Mouse (Mus musculus) hindbrain, embryonic 14.5 days (tissue): Measurements from ENCODE around the gene Tspan18. TPM values are rescaled to one million over a fixed set of nuclear protein-coding genes. Genes with fewer than 3 reads are reported as not detected.

Experiments
- ATAC-seq: fragments of 200-750 bp; cut with Nextera tagmentation; 2 replicates; pipeline ENCODE4 v1.8.0; 2017; ENCODE audit warnings: moderate number of reproducible peaks, mild to moderate bottlenecking, moderate TSS enrichment, moderate library complexity; ENCODE audit not compliant: low FRiP score
- DNase-seq: peaks from one replicate; pipeline ENCODE4 v3.0.0-alpha.2; 2015; ENCODE audit warnings: low spot score
- H3K27ac ChIP-seq: fragments of 300-500 bp; sonication (generic); 2 replicates; pipeline ENCODE4 v1.5.1; 2014; ENCODE audit warnings: mild to moderate bottlenecking, moderate library complexity
- H3K27me3 ChIP-seq: fragments of 300-500 bp; sonication (generic); 2 replicates; pipeline ENCODE4 v1.6.1; 2014; ENCODE audit warnings: mild to moderate bottlenecking, low read length, mixed read lengths; ENCODE audit not compliant: control insufficient read depth, insufficient read depth
- H3K36me3 ChIP-seq: fragments of 300-500 bp; sonication (generic); replicated peaks from 2 replicates; pipeline ENCODE4 v1.6.1; 2014; ENCODE audit not compliant: control insufficient read depth, insufficient read depth
- H3K4me1 ChIP-seq: fragments of 300-500 bp; sonication (generic); replicated peaks from 2 replicates; pipeline ENCODE4 v1.6.1; 2014; ENCODE audit warnings: antibody characterized with exemption, low read length, mixed read lengths; ENCODE audit not compliant: control insufficient read depth, insufficient read depth
- H3K4me2 ChIP-seq: fragments of 300-500 bp; sonication (generic); replicated peaks from 2 replicates; pipeline ENCODE4 v1.6.1; 2014; ENCODE audit warnings: mild to moderate bottlenecking, moderate library complexity
- H3K4me3 ChIP-seq: fragments of 300-500 bp; sonication (generic); replicated peaks from 2 replicates; pipeline ENCODE4 v1.5.1; 2014; ENCODE audit warnings: mild to moderate bottlenecking, low read length
- H3K9ac ChIP-seq: fragments of 300-500 bp; sonication (generic); 2 replicates; pipeline ENCODE4 v1.6.1; 2014
- H3K9me3 ChIP-seq: fragments of 300-500 bp; sonication (generic); 2 replicates; pipeline ENCODE4 v1.6.1; 2016; ENCODE audit warnings: low read length; ENCODE audit not compliant: control insufficient read depth
- WGBS: fragments of 180-500 bp; shearing (Covaris S2); extraction: QIAGEN DNeasy Blood & Tissue Kit; methylation state at CpG from one replicate; pipeline ENCODE4 v1.1.7; 2014; 5-methylcytosine and 5-hydroxymethylcytosine counted together
- polyA plus RNA-seq: library from polyadenylated mRNA; unstranded; fragments of >200 nt; fragmentation: Nextera tagmentation; extraction: Ambion mirVana; gene quantifications from 2 replicates; pipeline ENCODE4 v1.2.1, GENCODE M21; 2014

The Tspan18 gene
- polyA plus RNA-seq, 1 experiment from 2014 or later = 28.6 TPM

DNA sequence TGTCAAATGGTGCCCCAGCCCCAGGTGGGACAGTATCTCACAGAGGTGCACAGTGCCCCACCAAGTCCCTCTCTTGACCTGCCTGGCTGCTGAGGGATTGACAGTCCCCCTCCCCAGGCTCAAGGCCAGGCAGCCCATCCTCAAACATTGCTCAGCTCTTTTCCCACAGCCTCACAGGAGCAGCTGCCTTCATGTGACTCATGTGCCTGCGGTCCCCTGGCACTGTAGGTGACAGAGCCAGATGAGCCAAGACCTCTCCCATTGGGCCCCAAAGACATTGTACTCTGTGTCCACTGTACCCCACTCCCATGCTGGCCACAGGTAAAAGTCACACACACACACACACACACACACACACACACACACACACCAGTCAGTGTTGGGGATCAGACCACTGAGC, 128.2 kb downstream of the Tspan18 start:
- WGBS = 95% methylated on average over 1 of the region's 1 CpGs

DNA sequence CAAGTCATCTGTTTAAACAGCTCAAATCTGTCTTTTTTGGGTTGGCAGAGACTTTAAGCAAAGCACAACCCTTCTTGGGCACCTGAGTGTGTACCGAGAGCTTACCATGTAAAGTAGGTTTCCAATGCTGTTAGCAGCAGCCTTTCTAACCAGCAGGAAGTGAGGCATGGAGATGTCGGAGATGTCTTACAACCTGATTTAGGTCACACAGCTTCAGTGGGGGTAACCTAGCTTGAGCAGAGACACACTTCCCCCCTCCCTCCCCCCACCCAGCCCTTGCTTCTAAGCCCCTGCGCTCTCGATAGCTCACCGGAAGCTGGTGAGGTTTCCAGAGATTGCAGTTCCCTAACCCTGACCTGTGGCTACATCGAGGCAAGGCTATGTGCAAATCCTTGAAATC, 129.7 kb downstream of the Tspan18 start:
- Histone ChIP-seq H3K4me2 (no peak overlapping the region), H3K27ac (no peak overlapping the region), H3K9ac (no peak overlapping the region), H3K4me3 (no peak overlapping the region), H3K27me3 (no peaks in the 10 kb centered on the region), H3K4me1 (peaks cover 3% of the 10 kb centered on the region; the same call in 1 of the 2 replicates), H3K36me3 (peaks cover 49% of the 10 kb centered on the region), H3K9me3 (no peaks in the 10 kb centered on the region)
- DNase-seq (no peak), ATAC-seq (no peak)
- 89% methylated on average over 6 of the region's 6 CpGs for WGBS

More for the DNA sequence above, 128.2 kb downstream of the Tspan18 start:
- DNase-seq (no peak), ATAC-seq (no peak)
- H3K4me3 ChIP-seq = no peak overlapping the region
- H3K36me3 ChIP-seq = peaks cover 44% of the 10 kb centered on the region
- 0 out of 2 replicates have a peak, but pooled peaks cover 3% of the 10 kb centered on the region for H3K4me1 ChIP-seq
- no peak overlapping the region for H3K27ac ChIP-seq
- H3K4me2 ChIP-seq = no peak overlapping the region
- no peak overlapping the region for H3K9ac ChIP-seq
- H3K27me3 ChIP-seq = no peaks in the 10 kb centered on the region
- H3K9me3 ChIP-seq = no peaks in the 10 kb centered on the region

DNA sequence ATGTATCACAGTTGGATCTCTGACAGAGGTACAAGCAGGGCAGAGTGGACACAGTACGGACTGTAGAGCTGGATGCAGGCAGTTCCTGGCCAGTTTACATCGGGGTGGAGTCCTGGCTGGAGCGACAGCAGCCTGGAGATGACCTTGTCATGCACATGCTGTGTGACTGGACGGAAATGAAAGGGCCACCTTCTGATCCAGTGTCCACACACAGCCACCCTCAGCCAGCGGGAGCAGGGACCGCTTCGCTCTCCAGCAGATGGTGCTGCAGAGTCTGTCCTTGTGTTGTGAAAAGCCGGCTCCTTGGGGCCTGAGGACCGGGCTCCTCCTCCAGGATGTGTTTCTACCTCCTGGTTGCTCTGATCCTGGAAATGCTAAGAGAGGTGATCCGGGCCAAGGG, 130.6 kb downstream of the Tspan18 start:
- no peak overlapping the region for H3K4me3 ChIP-seq
- no peaks in the 10 kb centered on the region for H3K27me3 ChIP-seq
- no peak overlapping the region for H3K9ac ChIP-seq
- WGBS = 11% methylated on average over 10 of the region's 10 CpGs
- H3K4me2 ChIP-seq = no peak overlapping the region
- peak; percentile 47 for ATAC-seq
- peak; percentile 77 for DNase-seq
- H3K27ac ChIP-seq = no peak overlapping the region
- peaks cover 3% of the 10 kb centered on the region; the same call in 1 of the 2 replicates for H3K4me1 ChIP-seq
- H3K36me3 ChIP-seq = peaks cover 55% of the 10 kb centered on the region
- no peaks in the 10 kb centered on the region for H3K9me3 ChIP-seq

DNA sequence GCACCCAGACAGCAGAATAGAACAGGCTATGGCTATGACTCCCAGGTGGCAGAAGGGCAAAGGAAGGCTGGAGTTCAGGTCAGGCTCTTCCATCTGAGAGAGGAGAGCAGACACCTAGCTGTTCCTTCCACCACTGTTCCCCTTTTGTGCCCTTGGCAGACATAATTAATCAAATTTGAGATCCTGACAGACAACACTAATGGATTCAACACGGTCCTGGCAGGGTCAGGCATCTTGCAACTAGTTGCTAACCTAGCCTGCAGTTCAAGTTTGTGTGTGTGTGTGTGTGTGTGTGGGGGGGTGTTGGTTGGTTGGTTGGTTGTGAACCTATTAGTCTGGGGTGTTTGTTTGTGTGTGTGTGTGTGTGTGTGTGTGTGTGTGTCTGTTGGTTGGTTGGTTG, 131.5 kb downstream of the Tspan18 start:
- peaks cover 3% of the 10 kb centered on the region; the same call in 1 of the 2 replicates for H3K4me1 ChIP-seq
- H3K4me3 ChIP-seq = no peak overlapping the region
- DNase-seq = no peak
- no peaks in the 10 kb centered on the region for H3K27me3 ChIP-seq
- WGBS = 23% methylated on average over 1 of the region's 1 CpGs
- H3K27ac ChIP-seq = no peak overlapping the region
- H3K9ac ChIP-seq = no peak overlapping the region
- peaks cover 62% of the 10 kb centered on the region for H3K36me3 ChIP-seq
- H3K4me2 ChIP-seq = no peak overlapping the region
- no peaks in the 10 kb centered on the region for H3K9me3 ChIP-seq
- ATAC-seq = no peak

DNA sequence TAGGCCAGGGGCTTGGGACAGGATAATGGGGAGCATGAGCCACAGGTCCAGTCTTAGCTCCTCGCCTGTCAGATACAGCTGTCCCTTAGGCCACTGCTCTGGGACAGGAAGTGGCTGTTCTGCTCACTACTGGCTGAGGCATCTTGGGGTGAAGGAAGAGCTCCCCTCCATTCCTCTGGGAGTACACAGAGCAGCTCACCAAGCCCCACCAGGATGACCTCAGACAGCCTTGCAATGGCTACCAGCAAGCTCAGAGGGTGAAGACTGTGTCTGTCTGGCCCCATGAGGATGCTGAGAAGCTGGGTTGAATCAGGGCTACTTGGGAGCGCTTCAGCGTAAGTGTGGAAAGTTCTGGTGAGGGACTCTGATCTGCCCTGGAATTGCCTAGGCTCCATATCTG, 132.3 kb downstream of the Tspan18 start:
- Histone ChIP-seq H3K27me3 (no peaks in the 10 kb centered on the region), H3K27ac (no peak overlapping the region), H3K4me3 (no peak overlapping the region), H3K4me1 (peaks cover 3% of the 10 kb centered on the region; the same call in 1 of the 2 replicates), H3K9ac (no peak overlapping the region), H3K9me3 (no peaks in the 10 kb centered on the region), H3K36me3 (peaks cover 61% of the 10 kb centered on the region), H3K4me2 (no peak overlapping the region)
- no peak for ATAC-seq
- 86% methylated on average over 3 of the region's 3 CpGs for WGBS
- no peak for DNase-seq

DNA sequence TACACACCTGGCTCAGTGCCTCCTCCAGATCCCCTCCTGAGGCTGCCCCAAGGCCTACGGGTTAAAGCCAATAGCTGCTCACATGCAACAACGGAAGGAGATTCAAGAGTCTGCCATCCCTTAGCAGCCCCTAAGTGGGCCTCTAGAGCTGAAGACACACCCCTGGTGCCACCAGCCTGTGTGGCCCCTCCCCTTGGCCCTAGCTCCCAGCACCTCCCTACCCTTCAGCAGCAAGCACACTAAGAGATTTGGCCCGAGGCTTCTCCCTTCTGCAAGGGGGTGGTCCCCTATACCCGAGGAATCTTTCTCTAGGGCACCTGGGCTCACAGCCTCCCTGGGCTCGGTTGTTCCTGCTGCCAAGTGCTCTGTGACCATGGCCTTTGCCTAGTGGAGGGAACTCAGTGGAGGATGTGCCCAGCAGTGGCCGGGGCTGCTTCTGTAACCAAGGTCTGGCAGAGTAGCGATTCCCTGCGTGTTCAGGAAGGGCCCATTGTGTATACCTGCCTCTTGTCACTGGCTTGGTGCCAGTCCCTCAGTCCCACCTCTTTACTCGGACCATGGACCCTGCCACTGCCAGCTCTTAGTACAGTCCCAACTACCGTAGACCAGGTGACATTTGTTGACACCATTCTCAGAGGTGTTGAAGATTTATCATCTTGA, 133.5 kb downstream of the Tspan18 start:
- ATAC-seq = no peak
- H3K9me3 ChIP-seq = no peaks in the 10 kb centered on the region
- H3K27me3 ChIP-seq = no peaks in the 10 kb centered on the region
- H3K36me3 ChIP-seq = peaks cover 54% of the 10 kb centered on the region
- WGBS = 73% methylated on average over 10 of the region's 10 CpGs
- H3K9ac ChIP-seq = no peak overlapping the region
- peaks cover 3% of the 10 kb centered on the region; the same call in 1 of the 2 replicates for H3K4me1 ChIP-seq
- DNase-seq = no peak
- H3K27ac ChIP-seq = no peak overlapping the region
- no peak overlapping the region for H3K4me2 ChIP-seq
- no peak overlapping the region for H3K4me3 ChIP-seq

DNA sequence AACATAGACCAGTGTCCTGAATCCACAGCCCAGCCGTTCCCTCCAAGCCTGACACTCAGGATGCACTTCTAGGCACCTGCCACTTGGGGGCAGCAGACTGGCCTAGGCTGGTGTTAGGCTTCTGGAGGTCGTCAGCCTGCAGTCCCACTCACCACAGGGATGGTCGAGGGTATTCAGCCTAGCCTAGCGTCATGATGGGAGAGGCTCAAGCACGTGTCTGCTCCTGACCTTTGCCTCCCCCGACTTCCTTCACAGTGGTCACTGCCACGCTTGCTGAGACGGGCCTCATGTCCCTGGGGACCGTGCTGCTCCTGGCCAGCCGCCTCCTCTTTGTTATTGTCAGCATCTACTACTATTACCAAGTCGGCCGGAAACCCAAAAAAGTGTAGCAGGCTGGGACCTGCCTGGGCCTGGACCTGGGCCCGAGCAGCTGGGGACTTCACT, 134.8 kb downstream of the Tspan18 start:
- Histone ChIP-seq H3K27me3 (no peaks in the 10 kb centered on the region), H3K9ac (no peak overlapping the region), H3K4me1 (peaks cover 7% of the 10 kb centered on the region), H3K4me2 (no peak overlapping the region), H3K4me3 (no peak overlapping the region), H3K36me3 (peaks cover 54% of the 10 kb centered on the region), H3K9me3 (no peaks in the 10 kb centered on the region), H3K27ac (no peak overlapping the region)
- peak; percentile 66 for DNase-seq
- WGBS = 31% methylated on average over 13 of the region's 13 CpGs
- ATAC-seq = no peak

DNA sequence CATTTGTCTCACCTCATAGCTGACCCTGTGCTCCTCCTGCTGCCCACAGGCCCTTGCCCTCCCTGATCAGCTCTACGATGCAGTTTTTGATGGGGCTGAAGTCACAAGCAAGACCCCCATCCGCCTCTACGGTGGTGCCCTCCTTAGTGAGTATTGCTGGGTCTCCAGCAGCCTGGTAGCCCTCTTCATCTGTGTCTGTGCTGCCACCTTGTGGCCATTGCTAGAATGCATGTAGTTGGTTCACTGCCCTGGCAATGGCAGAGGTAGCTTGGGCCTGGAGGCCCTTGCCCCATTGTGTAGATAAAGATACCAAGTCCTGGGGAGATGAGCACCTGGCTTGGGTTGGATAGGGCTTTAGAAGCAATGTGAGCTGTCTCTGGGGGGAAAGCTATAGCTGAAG, 135.5 kb downstream of the Tspan18 start:
- 14% methylated on average over 3 of the region's 3 CpGs for WGBS
- no peak overlapping the region for H3K4me3 ChIP-seq
- H3K4me2 ChIP-seq = no peak overlapping the region
- H3K27ac ChIP-seq = no peak overlapping the region
- H3K4me1 ChIP-seq = peaks cover 14% of the 10 kb centered on the region
- H3K9me3 ChIP-seq = no peaks in the 10 kb centered on the region
- H3K36me3 ChIP-seq = peaks cover 54% of the 10 kb centered on the region
- peak; percentile 62 for ATAC-seq
- DNase-seq = peak; percentile 97
- no peak overlapping the region for H3K9ac ChIP-seq
- no peaks in the 10 kb centered on the region for H3K27me3 ChIP-seq

DNA sequence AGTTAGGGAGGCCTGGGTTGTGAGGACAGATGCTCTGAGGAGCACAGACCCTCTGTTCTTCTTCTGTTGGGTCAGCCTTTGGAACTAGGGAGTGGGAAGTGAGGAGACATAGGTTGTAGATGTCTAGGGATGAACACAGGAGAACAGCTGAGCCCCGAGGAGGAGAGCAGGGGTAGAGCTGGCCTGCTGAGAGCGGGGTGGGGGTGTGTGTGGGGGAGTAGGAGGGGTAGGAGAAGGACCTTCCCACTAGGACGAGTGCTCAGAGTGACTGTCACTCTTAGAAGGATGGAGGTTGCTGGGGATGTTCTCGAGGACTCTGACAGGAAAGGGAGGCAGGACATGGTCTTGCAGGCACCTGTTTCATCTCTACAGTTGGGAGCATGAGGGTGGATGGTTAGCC, 140.5 kb downstream of the Tspan18 start:
- DNase-seq = no peak
- WGBS = 49% methylated on average over 4 of the region's 4 CpGs
- Histone ChIP-seq H3K36me3 (peaks cover 13% of the 10 kb centered on the region), H3K4me3 (no peak overlapping the region), H3K4me1 (peaks cover 60% of the 10 kb centered on the region), H3K9me3 (no peaks in the 10 kb centered on the region), H3K27ac (no peak overlapping the region), H3K27me3 (no peaks in the 10 kb centered on the region), H3K4me2 (no peak overlapping the region), H3K9ac (no peak overlapping the region)
- no peak for ATAC-seq
